Mouse (Mus musculus) stomach, adult 2 months (tissue): ENCODE data around the gene Ap5b1. TPM values are rescaled to one million over a fixed set of nuclear protein-coding genes. Genes with fewer than 3 reads are reported as not detected.

Source experiments
- polyA plus RNA-seq: library from polyadenylated mRNA; depleted of rRNA; stranded (reverse); fragments of >200 nt; gene quantifications from 2 replicates; pipeline ENCODE4 v1.2.3, GENCODE M21; 2012; rRNA removed

Gene Ap5b1
- polyA plus RNA-seq = 7.9 and 8.8 TPM in 2 replicates

DNA sequence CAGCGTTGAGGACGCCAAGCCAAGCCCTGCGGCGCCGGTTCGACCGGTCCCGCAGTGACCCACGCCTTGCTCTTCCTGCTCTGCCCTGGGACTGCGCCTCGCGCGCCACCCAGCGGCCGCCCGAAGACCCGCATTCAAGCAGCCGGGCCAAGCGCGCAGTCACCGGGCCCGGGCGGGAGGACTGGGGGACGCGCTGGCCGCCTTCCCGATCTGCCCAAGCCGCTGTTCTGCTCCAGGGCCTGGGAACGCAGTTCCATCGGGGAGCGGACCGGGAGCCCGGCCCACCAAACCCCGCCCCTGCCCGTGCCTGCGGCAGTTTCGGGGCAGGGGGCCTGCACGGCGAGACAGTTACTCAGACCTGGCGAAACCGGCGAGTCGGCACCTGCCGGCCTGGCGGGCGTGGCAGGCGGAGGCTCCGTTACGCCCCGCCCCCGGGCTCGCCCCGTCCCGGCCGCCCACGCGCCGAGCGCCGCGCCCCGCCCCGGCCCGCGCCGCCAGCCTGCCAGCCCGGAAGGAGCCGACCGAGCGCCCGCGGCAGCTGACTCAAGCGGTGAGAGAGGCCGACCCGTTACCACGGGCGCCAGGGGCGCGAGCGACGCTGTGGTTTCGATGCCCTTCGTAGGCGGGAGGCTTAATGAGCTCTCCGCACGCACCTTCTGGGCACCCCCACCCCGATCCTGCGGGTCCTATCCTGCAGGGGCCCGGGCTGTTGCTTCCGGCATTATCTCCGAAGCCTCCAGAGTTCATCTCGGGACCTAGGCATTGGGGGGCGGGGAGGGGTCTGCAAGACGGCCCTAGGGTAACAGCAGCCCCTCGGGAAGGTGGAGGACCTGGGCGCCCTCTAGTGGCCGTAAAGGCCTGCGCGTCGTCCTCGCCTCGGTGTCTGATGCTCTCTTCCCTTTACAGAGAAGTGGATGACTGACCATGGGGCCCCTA, at the start of gene Ap5b1:
Gene Ap5b1, plus strand, starts transcription at position 492 of the 936 bp plus-strand sequence.

DNA sequence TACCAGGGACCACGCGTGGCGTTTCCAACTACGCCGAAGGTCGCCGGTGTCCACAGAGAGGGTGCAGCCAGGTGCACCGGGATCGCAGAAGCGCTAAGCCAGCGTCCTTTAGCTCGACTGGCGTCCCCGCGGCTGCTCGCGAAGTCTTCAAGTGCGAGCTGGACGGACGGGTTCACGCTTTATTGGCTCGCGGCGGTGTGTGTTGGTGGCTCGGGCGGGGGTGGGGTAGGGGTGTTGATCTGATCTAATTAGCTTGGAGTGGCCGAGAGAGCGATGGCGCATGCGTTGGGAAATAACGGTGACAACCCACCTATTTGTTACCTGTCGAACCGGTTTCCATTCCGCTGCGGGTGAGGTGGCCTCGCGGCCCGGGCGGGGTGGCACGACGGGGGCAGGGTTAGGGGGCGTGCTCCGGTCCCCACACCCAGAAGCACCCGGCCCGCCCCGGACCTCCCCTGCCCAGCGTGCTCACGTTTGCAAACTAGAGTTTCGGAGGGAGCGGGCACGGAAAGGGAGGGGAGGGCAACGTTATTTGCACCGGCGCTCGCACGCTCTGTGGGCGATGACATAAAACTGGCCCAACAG, 7.3 kb upstream of the Ap5b1 start, which contains the start of gene Ovol1:
Gene Ovol1, minus strand, starts transcription at position 190 of the 585 bp plus-strand sequence.

DNA sequence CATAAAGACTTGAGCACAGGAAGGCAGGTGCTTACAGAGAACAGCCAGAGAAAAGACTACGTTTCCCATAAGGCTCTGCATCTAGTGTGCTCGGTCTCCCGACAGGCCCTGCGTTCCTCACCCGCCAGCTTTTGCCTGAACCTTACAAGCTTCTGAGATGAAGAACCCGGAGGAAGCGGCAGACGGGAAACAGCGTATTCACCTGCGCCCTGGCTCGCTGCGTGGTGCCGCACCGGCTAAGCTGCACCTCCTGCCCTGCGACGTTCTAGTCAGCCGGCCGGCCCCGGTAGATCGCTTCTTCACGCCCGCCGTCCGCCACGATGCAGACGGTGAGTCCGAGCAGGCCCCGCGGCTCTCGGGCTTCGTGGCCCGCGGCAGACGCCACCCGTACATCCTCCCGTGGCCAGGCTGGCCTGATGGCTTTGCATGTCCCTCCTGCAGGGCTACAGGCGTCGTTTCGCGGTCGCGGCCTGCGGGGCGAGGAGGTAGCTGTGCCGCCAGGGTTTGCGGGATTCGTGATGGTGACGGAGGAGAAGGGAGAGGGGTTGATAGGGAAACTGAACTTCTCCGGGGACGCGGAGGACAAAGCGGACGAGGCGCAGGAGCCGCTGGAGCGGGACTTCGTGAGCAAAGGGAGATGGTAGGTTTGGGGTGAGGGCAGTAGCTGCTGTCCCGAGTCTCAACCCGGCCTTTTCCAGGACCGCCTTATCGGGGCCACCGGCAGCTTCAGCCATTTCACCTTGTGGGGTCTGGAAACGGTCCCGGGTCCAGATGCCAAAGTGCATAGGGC, 34.1 kb downstream of the Ap5b1 start, which contains the start of gene Rnaseh2c:
Gene Rnaseh2c, plus strand, starts transcription at position 122 of the 790 bp plus-strand sequence.

DNA sequence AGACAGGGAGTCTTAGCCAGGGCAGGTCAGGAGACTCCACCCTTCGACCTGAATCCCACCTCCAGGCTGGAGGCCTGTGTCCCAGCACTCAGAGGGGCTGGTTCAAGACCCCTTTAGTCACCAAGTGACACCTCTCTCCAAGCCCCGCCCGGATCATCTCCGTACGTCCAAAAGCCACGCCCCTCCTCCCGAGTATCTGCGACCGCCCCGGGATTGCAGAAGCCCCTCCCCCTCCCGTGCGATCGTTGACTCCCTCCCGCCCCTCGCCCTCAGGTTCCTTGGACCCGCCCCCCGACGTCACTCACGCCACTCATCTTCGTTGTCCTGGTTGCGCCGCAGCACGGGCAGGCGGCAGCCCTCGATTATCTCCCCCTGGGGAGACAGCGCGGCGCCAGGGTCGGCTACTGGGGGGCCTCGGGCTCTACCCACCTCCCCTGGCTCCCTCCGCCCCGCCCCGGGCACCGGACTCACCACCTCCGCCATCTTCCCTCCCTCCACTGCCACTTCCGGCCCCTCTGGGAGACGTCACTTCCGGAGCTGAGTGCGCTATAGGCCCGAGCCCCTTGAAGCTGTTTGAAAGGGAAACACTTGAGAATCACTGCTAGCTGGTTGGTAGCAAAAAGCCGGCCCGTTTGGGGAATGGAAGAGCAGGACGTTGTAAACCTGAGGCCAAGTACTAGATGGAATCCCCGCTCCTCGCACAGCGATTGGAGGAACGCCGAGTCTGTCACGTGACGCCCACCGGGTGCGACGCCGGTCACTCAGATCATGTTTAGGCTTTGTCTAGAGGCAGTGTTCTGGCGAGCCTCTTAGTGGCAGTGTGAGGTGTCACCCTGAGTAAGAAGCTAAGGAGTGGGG, 42.0 kb downstream of the Ap5b1 start, which contains the start of gene Kat5:
Gene Kat5, minus strand, starts transcription at position 691 of the 858 bp plus-strand sequence.

Other genes starting within 250 kb of the Ap5b1 start
- gene Catsper1, start 232.3 kb upstream of the Ap5b1 start, polyA plus RNA-seq = not detected in 2 replicates
- 375 and 786 TPM in 2 replicates for gene Cst6, start 218.5 kb upstream of the Ap5b1 start, polyA plus RNA-seq
- gene Eif1ad, start 201.3 kb upstream of the Ap5b1 start, polyA plus RNA-seq = 12.8 and 13.9 TPM in 2 replicates
- gene Banf1, start 200.9 kb upstream of the Ap5b1 start, polyA plus RNA-seq = 79.4 and 85.3 TPM in 2 replicates
- 3.3 and 5.9 TPM in 2 replicates for gene Sart1, start 179.3 kb upstream of the Ap5b1 start, polyA plus RNA-seq
- gene Tsga10ip, start 165.5 kb upstream of the Ap5b1 start, polyA plus RNA-seq = 0.38 TPM in 1 of 2 replicates, not detected in the other
- gene Drap1, start 143.0 kb upstream of the Ap5b1 start, polyA plus RNA-seq = 65.5 and 68.9 TPM in 2 replicates
- gene AI837181, start 142.9 kb upstream of the Ap5b1 start, polyA plus RNA-seq = 39.1 and 49.8 TPM in 2 replicates
- 3.9 and 5.8 TPM in 2 replicates for gene Fosl1, start 120.5 kb upstream of the Ap5b1 start, polyA plus RNA-seq
- 4.7 and 7.0 TPM in 2 replicates for gene Ccdc85b, start 110.1 kb upstream of the Ap5b1 start, polyA plus RNA-seq
- gene Fibp, start 107.4 kb upstream of the Ap5b1 start, polyA plus RNA-seq = 58.0 and 59.2 TPM in 2 replicates
- 0.39 and 0.48 TPM in 2 replicates for gene Ctsw, start 99.5 kb upstream of the Ap5b1 start, polyA plus RNA-seq
- 42.2 and 56.1 TPM in 2 replicates for gene Efemp2, start 94.1 kb upstream of the Ap5b1 start, polyA plus RNA-seq
- 23.4 and 28.0 TPM in 2 replicates for gene Mus81, start 79.6 kb upstream of the Ap5b1 start, polyA plus RNA-seq
- gene Cfl1, start 77.6 kb upstream of the Ap5b1 start, polyA plus RNA-seq = 163 and 181 TPM in 2 replicates
- 0.14 TPM in 1 of 2 replicates, not detected in the other for gene 1700020D05Rik, start 64.2 kb upstream of the Ap5b1 start, polyA plus RNA-seq
- gene Snx32, start 57.5 kb upstream of the Ap5b1 start, polyA plus RNA-seq = 1.4 and 3.3 TPM in 2 replicates
- gene Ovol1, start 7.4 kb upstream of the Ap5b1 start, polyA plus RNA-seq = 15.5 and 19.7 TPM in 2 replicates
- 33.0 and 50.2 TPM in 2 replicates for gene Rnaseh2c, start 33.8 kb downstream of the Ap5b1 start, polyA plus RNA-seq
- 16.5 and 19.2 TPM in 2 replicates for gene Kat5, start 42.2 kb downstream of the Ap5b1 start, polyA plus RNA-seq
- gene Rela, start 69.5 kb downstream of the Ap5b1 start, polyA plus RNA-seq = 51.2 and 52.1 TPM in 2 replicates
- gene Sipa1, start 95.7 kb downstream of the Ap5b1 start, polyA plus RNA-seq = 17.8 and 23.9 TPM in 2 replicates
- 39.8 and 46.6 TPM in 2 replicates for gene Map3k11, start 120.7 kb downstream of the Ap5b1 start, polyA plus RNA-seq
- gene Pcnx3, start 120.9 kb downstream of the Ap5b1 start, polyA plus RNA-seq = 72.3 and 74.8 TPM in 2 replicates
- 5.6 and 9.1 TPM in 2 replicates for gene Kcnk7, start 136.3 kb downstream of the Ap5b1 start, polyA plus RNA-seq
- gene Ehbp1l1, start 158.3 kb downstream of the Ap5b1 start, polyA plus RNA-seq = 38.0 and 41.9 TPM in 2 replicates
- gene Fam89b, start 161.6 kb downstream of the Ap5b1 start, polyA plus RNA-seq = 90.2 and 136 TPM in 2 replicates
- gene Ltbp3, start 172.9 kb downstream of the Ap5b1 start, polyA plus RNA-seq = 35.8 and 40.4 TPM in 2 replicates
- 40.1 and 44.5 TPM in 2 replicates for gene Scyl1, start 203.4 kb downstream of the Ap5b1 start, polyA plus RNA-seq